Mouse (Mus musculus) liver, embryonic 12.5 days (tissue): ENCODE results near the gene Klrb1. TPM values are rescaled to one million over a fixed set of nuclear protein-coding genes. Genes with fewer than 3 reads are reported as not detected.
"Not testable (repeated sequence)": the region's sequence is repeated elsewhere in the genome, so short reads cannot be mapped to it uniquely, and the experiment has no call there.

Experiments used
- ATAC-seq: fragments of 200-750 bp; cut with Nextera tagmentation; 2 replicates; pipeline ENCODE4 v1.8.0; 2017; ENCODE audit warnings: moderate number of reproducible peaks, mild to moderate bottlenecking, moderate library complexity
- H3K27ac ChIP-seq: fragments of 300-500 bp; sonication (generic); 2 replicates; pipeline ENCODE4 v1.5.1; 2016; ENCODE audit warnings: mild to moderate bottlenecking
- H3K27me3 ChIP-seq: fragments of 300-500 bp; sonication (generic); replicated peaks from 2 replicates; pipeline ENCODE4 v1.6.1; 2016; ENCODE audit warnings: mild to moderate bottlenecking, moderate library complexity
- H3K36me3 ChIP-seq: fragments of 300-500 bp; sonication (generic); 2 replicates; pipeline ENCODE4 v1.6.1; 2016; ENCODE audit warnings: mild to moderate bottlenecking, moderate library complexity
- H3K4me1 ChIP-seq: fragments of 300-500 bp; sonication (generic); 2 replicates; pipeline ENCODE4 v1.6.1; 2016
- H3K4me2 ChIP-seq: fragments of 300-500 bp; sonication (generic); 2 replicates; pipeline ENCODE4 v1.6.1; 2016; ENCODE audit warnings: mild to moderate bottlenecking, moderate library complexity
- H3K4me3 ChIP-seq: fragments of 300-500 bp; sonication (generic); 2 replicates; pipeline ENCODE4 v1.5.1; 2016; ENCODE audit warnings: mild to moderate bottlenecking, moderate library complexity
- H3K9ac ChIP-seq: fragments of 300-500 bp; sonication (generic); 2 replicates; pipeline ENCODE4 v1.6.1; 2016; ENCODE audit warnings: mild to moderate bottlenecking, moderate library complexity
- H3K9me3 ChIP-seq: fragments of 300-500 bp; sonication (generic); replicated peaks from 2 replicates; pipeline ENCODE4 v1.6.1; 2016; ENCODE audit warnings: mild to moderate bottlenecking, moderate library complexity
- WGBS: fragments of 180-500 bp; shearing (Covaris S2); methylation state at CpG from one replicate; pipeline ENCODE4 v1.1.7; 2016; ENCODE audit not compliant: insufficient replicate concordance; 5-methylcytosine and 5-hydroxymethylcytosine counted together
- polyA plus RNA-seq: library from polyadenylated mRNA; unstranded; fragments of >200 nt; fragmentation: Nextera tagmentation; extraction: Ambion mirVana; gene quantifications from 2 replicates; pipeline ENCODE4 v1.2.1, GENCODE M21; 2016

Gene Klrb1
- not detected in 2 replicates for polyA plus RNA-seq

GRCm38 (mm10) chr6:128722959-128723358, at the start of gene Klrb1:
Gene Klrb1 (minus strand): TSS chr6:128723059.
- H3K9me3 ChIP-seq = no peaks in the 10 kb centered on the region
- no peak within 1 kb of the TSS for H3K4me3 ChIP-seq
- ATAC-seq = no peak
- H3K9ac ChIP-seq = no peak within 1 kb of the TSS
- no peaks in the 10 kb centered on the region for H3K36me3 ChIP-seq
- WGBS = 66% methylated on average over 4 of the region's 4 CpGs
- no peak within 1 kb of the TSS for H3K4me2 ChIP-seq
- no peaks in the 10 kb centered on the region for H3K4me1 ChIP-seq
- H3K27me3 ChIP-seq = no peaks in the 10 kb centered on the region
- no peak within 1 kb of the TSS for H3K27ac ChIP-seq

- H3K9me3 ChIP-seq = peaks cover 9% of the 10 kb centered on the region; the same call in 1 of the 2 replicates
- no peaks in the 10 kb centered on the region for H3K36me3 ChIP-seq
- H3K27me3 ChIP-seq = no peaks in the 10 kb centered on the region
- H3K4me3 ChIP-seq = no peak overlapping the region
- no peak for ATAC-seq
- peaks cover 10% of the 10 kb centered on the region; the same call in 1 of the 2 replicates for H3K4me1 ChIP-seq
- H3K9ac ChIP-seq = no peak overlapping the region
- WGBS = 75% methylated on average over 10 of the region's 10 CpGs
- no peak overlapping the region for H3K27ac ChIP-seq
- H3K4me2 ChIP-seq = no peak overlapping the region
These were observed 46.8 kb upstream of the Klrb1 start for GRCm38 (mm10) chr6:128769481-128770253.

- H3K4me2 ChIP-seq = no peak overlapping the region
- no peak overlapping the region for H3K4me3 ChIP-seq
- H3K9ac ChIP-seq = no peak overlapping the region
- H3K27me3 ChIP-seq = no peaks in the 10 kb centered on the region
- H3K27ac ChIP-seq = no peak overlapping the region
- WGBS = 55% methylated on average over 4 of the region's 4 CpGs
- ATAC-seq = no peak
- H3K9me3 ChIP-seq = no peaks in the 10 kb centered on the region
- H3K36me3 ChIP-seq = no peaks in the 10 kb centered on the region
- H3K4me1 ChIP-seq = peaks cover 19% of the 10 kb centered on the region
These were observed 45.2 kb upstream of the Klrb1 start for GRCm38 (mm10) chr6:128768047-128768446.

GRCm38 (mm10) chr6:128766486-128767254, 43.8 kb upstream of the Klrb1 start:
- H3K27me3 ChIP-seq, ATAC-seq, H3K4me3 ChIP-seq, H3K36me3 ChIP-seq, H3K27ac ChIP-seq, H3K9me3 ChIP-seq, H3K9ac ChIP-seq: not testable (repeated sequence)
- Histone ChIP-seq H3K4me1 (peaks cover 19% of the 10 kb centered on the region), H3K4me2 (0 out of 2 replicates have a peak overlapping the region, but pooled peaks have one; percentile 17)
- WGBS = 57% methylated on average over 6 of the region's 6 CpGs

GRCm38 (mm10) chr6:128765211-128765610, 42.4 kb upstream of the Klrb1 start:
- Histone ChIP-seq H3K4me1 (peaks cover 21% of the 10 kb centered on the region), H3K9ac (no peak overlapping the region), H3K4me2 (no peak overlapping the region), H3K4me3 (no peak overlapping the region), H3K27me3 (no peaks in the 10 kb centered on the region), H3K9me3 (no peaks in the 10 kb centered on the region), H3K36me3 (no peaks in the 10 kb centered on the region), H3K27ac (no peak overlapping the region)
- ATAC-seq = no peak
- 50% methylated on average over 1 of the region's 1 CpGs for WGBS

- no peak for ATAC-seq
- peak overlapping the region; percentile 48; the same call in 1 of the 2 replicates for H3K27ac ChIP-seq
- 14% methylated on average over 5 of the region's 5 CpGs for WGBS
These were observed 41.7 kb upstream of the Klrb1 start for GRCm38 (mm10) chr6:128764598-128764997.

GRCm38 (mm10) chr6:128763736-128764523, 41.1 kb upstream of the Klrb1 start:
- 5% methylated on average over 30 of the region's 30 CpGs for WGBS
- H3K36me3 ChIP-seq = no peaks in the 10 kb centered on the region
- H3K4me1 ChIP-seq = peaks cover 21% of the 10 kb centered on the region
- no peaks in the 10 kb centered on the region for H3K9me3 ChIP-seq
- H3K9ac ChIP-seq = peak overlapping the region; percentile 68
- peak overlapping the region; percentile 66 for H3K4me3 ChIP-seq
- peak; percentile 87 for ATAC-seq
- peak overlapping the region; percentile 88 for H3K4me2 ChIP-seq
- peak overlapping the region; percentile 48; the same call in 1 of the 2 replicates for H3K27ac ChIP-seq
- H3K27me3 ChIP-seq = no peaks in the 10 kb centered on the region

More at GRCm38 (mm10) chr6:128764598-128764997, 41.7 kb upstream of the Klrb1 start:
- Histone ChIP-seq H3K36me3 (no peaks in the 10 kb centered on the region), H3K9me3 (no peaks in the 10 kb centered on the region), H3K4me1 (peaks cover 18% of the 10 kb centered on the region), H3K9ac (peak overlapping the region; percentile 68), H3K4me3 (peak overlapping the region; percentile 66), H3K4me2 (peak overlapping the region; percentile 88), H3K27me3 (no peaks in the 10 kb centered on the region)

- H3K36me3 ChIP-seq, H3K9me3 ChIP-seq, ATAC-seq, H3K27me3 ChIP-seq, H3K9ac ChIP-seq, H3K27ac ChIP-seq: not testable (repeated sequence)
- H3K4me1 ChIP-seq = peaks cover 21% of the 10 kb centered on the region
- WGBS = 70% methylated on average over 10 of the region's 10 CpGs
- H3K4me2 ChIP-seq = peak overlapping the region; percentile 88
- peak overlapping the region; percentile 66 for H3K4me3 ChIP-seq
These were observed 40.2 kb upstream of the Klrb1 start for GRCm38 (mm10) chr6:128762892-128763670.

GRCm38 (mm10) chr6:128761144-128761540, 38.3 kb upstream of the Klrb1 start:
- peak overlapping the region; percentile 62 for H3K9ac ChIP-seq
- no peaks in the 10 kb centered on the region for H3K36me3 ChIP-seq
- peaks cover 21% of the 10 kb centered on the region for H3K4me1 ChIP-seq
- H3K9me3 ChIP-seq = no peaks in the 10 kb centered on the region
- H3K4me3 ChIP-seq = peak overlapping the region; percentile 71
- H3K4me2 ChIP-seq = peak overlapping the region; percentile 70
- H3K27ac ChIP-seq = no peak overlapping the region
- no peak for ATAC-seq
- no peaks in the 10 kb centered on the region for H3K27me3 ChIP-seq
- WGBS = 49% methylated on average over 5 of the region's 5 CpGs

GRCm38 (mm10) chr6:128760416-128761143, 37.7 kb upstream of the Klrb1 start:
- Histone ChIP-seq H3K27ac (peak overlapping the region; percentile 75), H3K4me2 (peak overlapping the region; percentile 70), H3K9ac (peak overlapping the region; percentile 73), H3K4me1 (peaks cover 21% of the 10 kb centered on the region), H3K4me3 (peak overlapping the region; percentile 71)
- under 1% methylated on average over 44 of the region's 44 CpGs for WGBS
- not testable (repeated sequence) for H3K9me3 ChIP-seq, H3K36me3 ChIP-seq, H3K27me3 ChIP-seq
- peak; percentile 75 for ATAC-seq
